Mouse (Mus musculus) midbrain, embryonic 16.5 days (tissue): ENCODE results near the gene Mepce. TPM values are rescaled to one million over a fixed set of nuclear protein-coding genes. Genes with fewer than 3 reads are reported as not detected.
A peak's percentile ranks its signal among the peaks of the same experiment; 100 is the strongest.
"Not testable (repeated sequence)": the region's sequence is repeated elsewhere in the genome, so short reads cannot be mapped to it uniquely, and the experiment has no call there.

Experiments used
- ATAC-seq: fragments of 200-750 bp; cut with Nextera tagmentation; 2 replicates; pipeline ENCODE4 v1.8.0; 2017; ENCODE audit warnings: moderate TSS enrichment
- H3K27ac ChIP-seq: fragments of 300-500 bp; sonication (generic); 2 replicates; pipeline ENCODE4 v1.5.1; 2014; ENCODE audit warnings: mild to moderate bottlenecking, low read length, mixed read lengths
- H3K27me3 ChIP-seq: fragments of 300-500 bp; sonication (generic); 2 replicates; pipeline ENCODE4 v1.6.1; 2014; ENCODE audit warnings: low read depth, low read length, mixed read lengths; ENCODE audit not compliant: control insufficient read depth, insufficient read depth
- H3K36me3 ChIP-seq: fragments of 300-500 bp; sonication (generic); 2 replicates; pipeline ENCODE4 v1.6.1; 2014; ENCODE audit warnings: mild to moderate bottlenecking, low read length, moderate library complexity, mixed read lengths; ENCODE audit not compliant: control insufficient read depth, insufficient read depth
- H3K4me1 ChIP-seq: fragments of 300-500 bp; sonication (generic); 2 replicates; pipeline ENCODE4 v1.6.1; 2014; ENCODE audit warnings: mild to moderate bottlenecking, low read length, mixed read lengths; ENCODE audit not compliant: control insufficient read depth, insufficient read depth
- H3K4me2 ChIP-seq: fragments of 300-500 bp; sonication (generic); 2 replicates; pipeline ENCODE4 v1.6.1; 2014; ENCODE audit warnings: mild to moderate bottlenecking, low read length, mixed read lengths
- H3K4me3 ChIP-seq: fragments of 300-500 bp; sonication (generic); 2 replicates; pipeline ENCODE4 v1.5.1; 2014; ENCODE audit warnings: low read depth, mild to moderate bottlenecking, low read length, moderate library complexity, mixed read lengths
- H3K9ac ChIP-seq: fragments of 300-500 bp; sonication (generic); 2 replicates; pipeline ENCODE4 v1.6.1; 2014; ENCODE audit warnings: low read depth, low read length, mixed read lengths
- H3K9me3 ChIP-seq: fragments of 300-500 bp; sonication (generic); replicated peaks from 2 replicates; pipeline ENCODE4 v1.6.1; 2014; ENCODE audit warnings: mild to moderate bottlenecking, low read length, mixed read lengths; ENCODE audit not compliant: control insufficient read depth, poor library complexity, severe bottlenecking
- WGBS: fragments of 180-500 bp; shearing (Covaris S2); extraction: QIAGEN DNeasy Blood & Tissue Kit; methylation state at CpG from one replicate; pipeline ENCODE4 v1.1.7; 2014; 5-methylcytosine and 5-hydroxymethylcytosine counted together
- polyA plus RNA-seq: library from polyadenylated mRNA; unstranded; fragments of >200 nt; fragmentation: Nextera tagmentation; extraction: Ambion mirVana; gene quantifications from 2 replicates; pipeline ENCODE4 v1.2.1, GENCODE M21; 2015

Gene Mepce
- polyA plus RNA-seq, 1 experiment from 2014 or later, result 11.6 TPM

DNA sequence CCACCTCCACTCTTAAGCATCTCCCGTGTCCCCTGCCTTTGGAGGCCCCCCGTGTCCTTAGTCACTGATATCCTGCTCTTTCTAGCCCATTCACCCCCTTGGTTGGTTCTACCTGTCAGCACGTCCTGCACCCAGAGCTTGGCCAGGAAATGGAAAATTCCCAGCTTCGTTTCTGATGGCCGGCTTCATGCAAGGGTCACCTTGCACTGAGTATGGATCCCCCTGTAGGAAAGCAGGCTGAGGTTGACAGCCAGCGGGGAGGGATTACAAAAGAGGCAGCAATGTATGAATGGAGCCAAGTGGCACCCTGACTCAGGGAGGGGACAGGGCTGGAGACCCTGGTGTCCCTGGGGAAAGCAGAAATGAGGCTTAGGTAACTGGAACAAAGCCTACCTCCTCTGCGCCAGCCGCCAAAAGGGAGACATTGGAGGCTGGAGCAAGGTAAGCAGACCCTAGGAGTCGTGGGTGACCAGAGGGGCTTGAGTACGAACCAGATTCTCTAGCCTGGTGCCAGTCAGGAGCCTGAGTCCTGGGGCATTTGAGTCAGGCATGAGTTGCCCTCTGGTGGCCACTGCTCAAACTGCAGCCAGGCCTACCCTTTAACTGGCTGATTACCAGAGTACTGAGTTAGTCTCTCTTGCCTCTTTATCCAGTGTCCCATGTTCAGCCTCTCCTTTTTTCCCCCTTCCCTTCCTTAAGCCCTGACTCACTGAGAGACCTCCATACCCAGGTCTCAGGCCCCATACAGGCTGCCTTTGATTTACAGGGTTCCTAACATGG, 30.4 kb downstream of the Mepce start:
- Histone ChIP-seq H3K27me3 (no peaks in the 10 kb centered on the region), H3K9me3 (no peaks in the 10 kb centered on the region), H3K4me3 (no peak overlapping the region), H3K4me1 (peaks cover 9% of the 10 kb centered on the region; the same call in 1 of the 2 replicates), H3K9ac (0 out of 2 replicates have a peak overlapping the region, but pooled peaks have one; percentile 21), H3K27ac (0 out of 2 replicates have a peak overlapping the region, but pooled peaks have one; percentile 7), H3K36me3 (no peaks in the 10 kb centered on the region), H3K4me2 (no peak overlapping the region)
- WGBS, result 44% methylated on average over 10 of the region's 10 CpGs
- ATAC-seq, result peak; percentile 53

DNA sequence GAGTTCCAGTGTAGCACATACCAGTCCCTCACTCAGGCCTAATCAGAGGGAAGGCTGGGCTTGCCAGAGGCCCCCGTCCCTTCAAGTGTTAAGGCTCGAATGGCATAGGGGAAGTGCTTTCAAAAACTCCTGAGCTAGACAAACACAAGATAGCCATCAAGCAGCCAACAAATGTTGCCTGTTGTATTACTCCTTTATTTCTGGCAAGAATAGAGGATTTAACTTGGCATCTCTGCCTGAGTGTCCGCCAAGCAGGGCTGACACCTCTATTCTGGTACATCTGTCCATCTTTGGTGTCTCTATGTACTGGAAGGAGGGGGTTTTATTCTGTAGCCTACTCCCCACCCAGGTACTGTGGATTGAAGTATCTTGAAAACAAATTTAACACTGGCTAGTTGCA, 31.3 kb downstream of the Mepce start:
- no peak overlapping the region for H3K9ac ChIP-seq
- H3K4me2 ChIP-seq, result no peak overlapping the region
- no peaks in the 10 kb centered on the region for H3K27me3 ChIP-seq
- ATAC-seq, result no peak
- H3K9me3 ChIP-seq, result no peaks in the 10 kb centered on the region
- no peaks in the 10 kb centered on the region for H3K36me3 ChIP-seq
- H3K4me1 ChIP-seq, result peaks cover 9% of the 10 kb centered on the region; the same call in 1 of the 2 replicates
- no peak overlapping the region for H3K4me3 ChIP-seq
- 73% methylated on average over 3 of the region's 3 CpGs for WGBS
- no peak overlapping the region for H3K27ac ChIP-seq

DNA sequence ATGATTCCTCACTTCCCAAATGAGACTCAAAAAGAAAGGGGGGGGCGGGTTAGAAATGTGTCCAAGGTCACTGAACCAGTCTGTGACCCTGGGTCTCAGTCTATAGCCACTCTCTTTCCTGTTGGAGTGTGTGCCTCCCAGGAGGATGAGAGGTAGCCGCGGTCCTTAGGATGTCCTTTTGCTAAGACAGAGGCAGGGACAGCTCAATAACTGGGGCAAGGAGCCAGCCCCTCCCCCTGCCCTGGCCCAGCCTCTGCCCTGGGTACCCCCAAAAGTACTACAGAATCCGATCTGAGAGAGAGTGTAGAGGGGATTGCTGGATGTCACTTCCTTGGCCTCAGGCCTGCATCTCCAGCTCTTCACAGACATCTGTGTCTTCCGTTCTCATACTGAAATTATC, 32.0 kb downstream of the Mepce start:
- Histone ChIP-seq H3K4me3 (no peak overlapping the region), H3K27ac (no peak overlapping the region), H3K27me3 (no peaks in the 10 kb centered on the region), H3K36me3 (no peaks in the 10 kb centered on the region), H3K4me2 (no peak overlapping the region), H3K9me3 (no peaks in the 10 kb centered on the region), H3K4me1 (peaks cover 9% of the 10 kb centered on the region; the same call in 1 of the 2 replicates), H3K9ac (no peak overlapping the region)
- no peak for ATAC-seq
- 84% methylated on average over 5 of the region's 5 CpGs for WGBS

DNA sequence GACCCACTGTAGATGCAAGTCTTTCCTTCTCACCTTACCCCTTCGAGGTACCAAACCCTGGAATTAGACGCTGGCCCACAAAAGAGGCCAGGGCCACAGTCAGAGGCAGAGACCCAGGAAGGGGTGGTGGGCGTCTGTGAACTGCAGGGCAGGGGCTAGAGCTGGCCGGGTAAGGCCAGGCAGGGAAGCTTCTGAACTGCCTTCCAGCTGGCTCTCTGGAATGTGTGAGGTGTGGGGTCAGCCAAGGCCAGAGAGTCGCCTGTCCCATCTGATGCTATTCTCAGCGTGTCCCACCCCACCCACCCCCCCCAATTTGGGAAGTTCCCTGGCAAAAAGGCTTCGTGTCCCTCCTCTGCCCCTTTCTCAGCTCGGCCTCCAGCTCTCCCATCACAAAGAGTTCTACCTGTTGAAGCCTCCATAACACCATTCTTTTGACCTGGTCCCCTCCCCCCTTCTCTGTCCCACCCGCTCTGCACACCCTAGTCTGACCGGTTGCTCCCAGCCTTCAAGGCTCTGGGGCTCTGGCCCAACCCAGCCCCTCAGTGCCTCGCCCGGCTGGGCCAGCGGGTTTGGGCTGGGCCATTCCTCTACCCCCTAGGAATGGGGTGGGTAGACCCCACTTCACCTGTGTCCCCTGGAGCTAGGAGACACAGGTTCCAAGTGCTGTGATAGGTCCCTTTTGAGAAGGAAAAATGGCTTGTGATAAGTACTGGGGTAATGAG, 34.2 kb downstream of the Mepce start:
- Histone ChIP-seq H3K36me3 (no peaks in the 10 kb centered on the region), H3K9me3 (no peaks in the 10 kb centered on the region), H3K9ac (no peak overlapping the region), H3K4me1 (peaks cover 18% of the 10 kb centered on the region), H3K27me3 (no peaks in the 10 kb centered on the region), H3K4me2 (no peak overlapping the region), H3K4me3 (no peak overlapping the region), H3K27ac (no peak overlapping the region)
- no peak for ATAC-seq
- 88% methylated on average over 13 of the region's 13 CpGs for WGBS

DNA sequence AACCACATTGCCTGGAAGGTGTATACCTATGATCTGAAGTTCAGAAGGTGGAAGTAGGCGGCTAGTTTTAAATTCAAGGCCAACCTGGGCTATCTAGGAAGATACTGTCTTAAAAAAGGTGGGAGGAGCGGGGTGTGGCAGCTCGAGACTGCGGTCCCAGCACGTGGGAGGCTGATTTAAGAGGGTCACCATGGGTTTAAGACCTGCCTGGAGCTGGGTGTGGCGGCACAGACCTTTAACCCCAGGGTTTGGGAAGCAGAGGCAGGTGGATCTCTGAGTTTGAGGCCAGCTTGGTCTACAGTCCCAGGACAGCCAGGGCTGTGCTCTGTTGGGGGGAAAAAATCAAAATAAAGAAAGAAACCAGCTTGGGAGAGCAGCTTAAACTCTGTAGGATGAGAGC, 35.5 kb downstream of the Mepce start:
- Histone ChIP-seq H3K27me3 (no peaks in the 10 kb centered on the region), H3K9me3 (no peaks in the 10 kb centered on the region), H3K9ac (no peak overlapping the region), H3K4me3 (no peak overlapping the region), H3K27ac (no peak overlapping the region), H3K36me3 (no peaks in the 10 kb centered on the region), H3K4me1 (peaks cover 23% of the 10 kb centered on the region), H3K4me2 (no peak overlapping the region)
- ATAC-seq, result no peak
- WGBS, result 96% methylated on average over 6 of the region's 6 CpGs

DNA sequence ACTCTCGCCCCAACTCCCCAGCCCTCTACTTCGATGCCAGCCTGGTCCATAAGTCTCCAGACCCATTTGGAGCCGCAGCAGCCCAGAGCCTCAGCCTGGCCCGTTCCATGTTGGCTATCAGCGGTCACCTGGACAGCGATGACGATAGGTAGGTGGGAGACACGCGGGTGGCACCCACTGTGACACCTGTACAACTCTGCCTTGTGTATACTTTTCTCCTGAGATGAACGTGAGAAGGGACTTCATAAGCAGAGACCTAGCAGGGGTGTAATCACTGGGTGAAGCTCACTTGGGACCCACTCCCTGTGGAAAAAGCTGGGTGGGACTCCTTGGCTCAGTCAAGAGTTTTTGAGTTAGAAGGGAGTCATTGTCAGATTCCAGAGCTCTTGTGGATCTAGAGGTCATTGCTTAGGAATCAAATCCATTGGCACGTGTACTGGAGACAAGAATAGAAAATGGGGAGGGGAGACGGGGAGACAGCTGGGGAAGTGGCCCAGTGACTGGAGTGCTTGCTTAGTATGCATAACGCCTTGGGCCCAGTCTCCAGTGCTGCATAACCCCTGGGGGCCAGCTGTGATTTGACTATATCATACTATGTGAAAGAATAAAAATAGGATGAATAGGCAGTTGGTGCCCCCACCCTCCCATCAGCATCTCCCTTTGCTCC, 36.1 kb downstream of the Mepce start:
- H3K27me3 ChIP-seq, result no peaks in the 10 kb centered on the region
- H3K4me1 ChIP-seq, result peaks cover 27% of the 10 kb centered on the region
- no peak for ATAC-seq
- no peak overlapping the region for H3K9ac ChIP-seq
- H3K4me3 ChIP-seq, result no peak overlapping the region
- no peak overlapping the region for H3K27ac ChIP-seq
- no peaks in the 10 kb centered on the region for H3K36me3 ChIP-seq
- no peak overlapping the region for H3K4me2 ChIP-seq
- 91% methylated on average over 13 of the region's 13 CpGs for WGBS
- H3K9me3 ChIP-seq, result no peaks in the 10 kb centered on the region

DNA sequence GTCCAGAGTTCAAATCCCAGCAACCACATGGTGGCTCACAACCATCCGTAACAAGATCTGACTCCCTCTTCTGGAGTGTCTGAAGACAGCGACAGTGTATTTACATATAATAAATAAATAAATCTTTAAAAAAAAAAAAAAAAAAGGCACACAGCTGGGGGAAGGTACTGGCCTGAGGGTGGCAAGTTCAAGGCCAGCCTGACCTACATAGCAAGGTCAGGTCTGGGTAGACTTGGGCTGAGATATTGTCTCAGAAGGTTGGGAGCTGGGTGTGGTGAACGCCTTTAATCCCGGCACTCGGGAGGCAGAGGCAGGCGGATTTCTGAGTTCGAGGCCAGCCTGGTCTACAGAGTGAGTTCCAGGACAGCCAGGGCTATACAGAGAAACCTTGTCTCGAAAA, 37.2 kb downstream of the Mepce start:
- H3K9ac ChIP-seq, H3K27me3 ChIP-seq, H3K9me3 ChIP-seq, H3K27ac ChIP-seq, H3K4me3 ChIP-seq, H3K4me2 ChIP-seq, H3K36me3 ChIP-seq, ATAC-seq: not testable (repeated sequence)
- 98% methylated on average over 5 of the region's 8 CpGs for WGBS
- H3K4me1 ChIP-seq, result peaks cover 32% of the 10 kb centered on the region

DNA sequence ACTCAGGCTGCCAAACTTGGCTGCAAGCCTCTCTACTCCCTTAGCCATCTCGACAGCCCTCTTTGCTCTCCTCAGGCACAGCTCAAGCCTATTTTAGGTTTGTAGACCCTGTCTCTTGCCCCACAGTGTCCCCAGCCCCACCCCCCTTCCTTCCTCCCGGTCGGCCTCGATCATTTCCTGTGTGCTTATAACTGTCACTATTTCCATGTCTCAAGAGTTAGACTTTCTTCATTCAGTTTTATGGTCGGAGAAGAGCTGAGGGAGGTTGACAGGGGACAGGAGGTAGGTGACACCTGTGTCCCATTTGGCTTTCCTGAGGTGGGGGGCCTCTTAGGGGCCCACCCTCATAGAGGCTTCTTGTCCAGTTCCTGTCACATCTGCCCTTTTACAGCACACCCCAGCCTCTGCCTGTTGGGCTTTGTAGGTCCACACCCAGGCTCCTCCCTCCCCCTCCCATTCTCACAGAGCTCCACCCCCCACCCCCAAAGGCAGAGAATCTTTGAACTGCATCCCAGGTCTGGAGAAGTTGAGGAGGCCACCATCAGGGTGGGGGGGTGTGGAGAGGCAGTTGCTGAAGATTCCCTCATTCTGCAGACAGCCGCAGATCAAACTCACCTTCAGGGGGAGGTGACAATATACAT, 38.1 kb downstream of the Mepce start:
- H3K4me1 ChIP-seq, result peaks cover 33% of the 10 kb centered on the region
- H3K4me2 ChIP-seq, result no peak overlapping the region; the same call in 1 of the 2 replicates
- H3K4me3 ChIP-seq, result no peak overlapping the region
- no peak for ATAC-seq
- WGBS, result 84% methylated on average over 6 of the region's 6 CpGs
- no peak overlapping the region for H3K9ac ChIP-seq
- H3K27ac ChIP-seq, result no peak overlapping the region
- H3K27me3 ChIP-seq, result no peaks in the 10 kb centered on the region
- H3K36me3 ChIP-seq, result no peaks in the 10 kb centered on the region
- H3K9me3 ChIP-seq, result no peaks in the 10 kb centered on the region
